Mouse (Mus musculus) ES-E14 (cell line): ENCODE results near the gene Stxbp1.

Experiments
- CHD2 ChIP-seq: IDR thresholded peaks from 2 replicates; pipeline ENCODE4 v1.6.1; 2014; ENCODE audit warnings: mild to moderate bottlenecking, low read depth, low read length, inconsistent platforms
- HCFC1 ChIP-seq: IDR thresholded peaks from 2 replicates; pipeline ENCODE4 v1.6.1; 2012; ENCODE audit warnings: low read length, inconsistent platforms, borderline replicate concordance; ENCODE audit not compliant: insufficient read depth
- MAFK ChIP-seq: IDR thresholded peaks from 2 replicates; pipeline ENCODE4 v1.6.1; 2014; ENCODE audit warnings: mild to moderate bottlenecking, low read depth, low read length, inconsistent platforms; ENCODE audit not compliant: insufficient read depth
- ZC3H11A ChIP-seq: IDR thresholded peaks from 2 replicates; pipeline ENCODE4 v1.6.1; 2012; ENCODE audit warnings: low read depth, mild to moderate bottlenecking, inconsistent platforms, low read length, borderline replicate concordance

DNA sequence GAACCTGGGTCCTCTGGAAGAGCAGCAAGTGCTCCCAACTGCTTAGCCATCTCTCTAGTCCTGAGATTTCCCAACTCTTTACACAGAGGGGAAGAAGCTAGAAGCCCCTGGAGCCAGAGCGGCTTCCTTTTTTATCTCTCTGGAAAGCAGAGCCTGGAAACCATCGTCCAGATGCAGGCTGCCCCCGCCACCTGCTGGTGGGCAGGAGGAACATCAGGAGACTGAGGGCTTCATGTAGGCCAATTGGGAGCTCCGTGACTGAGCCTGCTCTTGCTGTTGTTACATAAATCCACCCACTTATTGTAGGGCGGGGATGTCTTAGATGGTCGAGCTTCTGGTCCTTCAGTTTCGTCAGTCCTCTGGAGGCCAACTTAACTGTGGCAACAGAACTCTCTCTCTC lies 10.5 kb upstream of the Stxbp1 start:
- TF ChIP-seq CHD2 (no peak), ZC3H11A (peak; percentile 54; the same call in 1 of the 2 replicates), HCFC1 (no peak), MAFK (no peak)
